10 mouse cellular contexts compared by ENCODE assay signal in the genomic region with DNA sequence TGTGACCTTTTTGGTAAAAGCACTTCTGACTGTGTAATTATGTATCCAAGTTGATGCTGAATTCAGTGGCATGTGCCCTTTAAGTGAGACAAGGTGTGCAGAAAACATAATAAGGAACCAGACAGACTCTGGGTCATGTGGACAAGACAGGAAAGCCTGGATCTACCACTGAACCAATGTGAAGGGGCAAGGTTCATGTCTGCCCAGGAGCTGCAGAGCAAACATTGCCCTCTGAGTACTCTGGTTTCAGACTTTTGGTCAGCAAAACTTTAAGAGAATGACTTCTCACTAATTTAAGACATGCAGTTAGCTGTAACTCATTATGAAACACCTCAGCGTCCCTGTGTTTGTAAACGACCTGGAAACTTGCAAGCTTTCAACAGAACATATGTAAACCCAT.
"Had no signal": no experiment of that assay in that cellular context is flagged by ENCODE, and none has a peak within 500 bp of the region (broad histone marks: within the 10 kb centered on the region; RNA-seq: fewer than 3 reads in every experiment).

No protein-coding gene starts in this region.

- H3K4me1 ChIP-seq: hindbrain, embryonic 15.5 days; limb, embryonic 12.5 days; midbrain, embryonic 13.5 days; neural tube, embryonic 15.5 days had no signal

- ATAC-seq: midbrain, embryonic 13.5 days had no signal

- H3K4me2 ChIP-seq: hindbrain, embryonic 15.5 days; limb, embryonic 12.5 days; midbrain, embryonic 13.5 days; neural tube, embryonic 15.5 days had no signal

- H3K9me3 ChIP-seq: hindbrain, embryonic 15.5 days; neural tube, embryonic 15.5 days had no signal

- H3K4me3 ChIP-seq: hindbrain, embryonic 15.5 days; limb, embryonic 12.5 days; midbrain, embryonic 13.5 days; neural tube, embryonic 15.5 days had no signal

- H3K27ac ChIP-seq: hindbrain, embryonic 15.5 days; limb, embryonic 12.5 days; liver, embryonic 14.5 days; midbrain, embryonic 13.5 days; neural tube, embryonic 15.5 days; stomach, postnatal 0 days had no signal

- DNase-seq: lung, adult 18-20 months; right cerebral cortex, adult 18-20 months; right cerebral cortex, postnatal 25 days; thymus, postnatal 4 days had no signal

- H3K9ac ChIP-seq: hindbrain, embryonic 15.5 days; limb, embryonic 12.5 days; liver, embryonic 14.5 days; midbrain, embryonic 13.5 days; neural tube, embryonic 15.5 days had no signal

- H3K36me3 ChIP-seq: hindbrain, embryonic 15.5 days; limb, embryonic 12.5 days; midbrain, embryonic 13.5 days; neural tube, embryonic 15.5 days had no signal

- H3K27me3 ChIP-seq: hindbrain, embryonic 15.5 days; limb, embryonic 12.5 days; midbrain, embryonic 13.5 days; neural tube, embryonic 15.5 days had no signal
